8 mouse cellular contexts compared by ENCODE assay signal in genomic region chr9:62243991-62244611, GRCm38 (mm10). TPM values are rescaled to one million over a fixed set of nuclear protein-coding genes. Genes with fewer than 3 reads are reported as not detected.
DNase-seq lines count a peak whose midpoint lies in the region; ATAC-seq and TF ChIP-seq lines count a peak whose summit lies in the region.

No protein-coding gene starts in this region.

- H3K9me3 ChIP-seq in limb, embryonic 15.5 days, result no peaks in the 10 kb centered on the region
- H3K9me3 ChIP-seq in midbrain, postnatal 0 days (ENCODE audit: low read length), result no peaks in the 10 kb centered on the region
- no peaks in the 10 kb centered on the region for H3K9me3 ChIP-seq in stomach, postnatal 0 days (ENCODE audit: control insufficient read depth, low read length)

- ATAC-seq in granulocyte monocyte progenitor cell, adult 5-6 weeks (replicated peaks; ENCODE audit: poor library complexity, severe bottlenecking), result peak; percentile 63
- ATAC-seq in limb, embryonic 15.5 days (ENCODE audit: insufficient number of reproducible peaks, low FRiP score, low TSS enrichment, low read depth), result no peak
- peak; percentile 59; the same call in 1 of the 2 replicates for ATAC-seq in midbrain, postnatal 0 days (ENCODE audit: low FRiP score)
- ATAC-seq in stomach, postnatal 0 days (ENCODE audit: low FRiP score, low TSS enrichment), result peak; percentile 68

- peak; percentile 34 to 46 for DNase-seq in urinary bladder, adult 18-20 months (ENCODE audit: low spot score in 2 of 2)
- no peak for DNase-seq in urinary bladder, postnatal 10 days (ENCODE audit: low spot score)
- DNase-seq in embryo, embryonic 10 days (ENCODE audit: low spot score), result peak; percentile 94
- DNase-seq in kidney, adult 11 months, result peak; percentile 35
- DNase-seq in midbrain, postnatal 0 days (ENCODE audit: low spot score), result peak; percentile 94
- DNase-seq in stomach, postnatal 0 days (ENCODE audit: low spot score), result peak; percentile 86

- 22% methylated on average over 19 of the region's 19 CpGs for WGBS in limb, embryonic 15.5 days
- WGBS in midbrain, postnatal 0 days, result 21% methylated on average over 19 of the region's 19 CpGs
- WGBS in stomach, postnatal 0 days, result 27% methylated on average over 19 of the region's 19 CpGs

- TF ChIP-seq EP300 in stomach, postnatal 0 days (optimal IDR thresholded peaks at IDR 0.05), result no peak

- no peaks in the 10 kb centered on the region for H3K36me3 ChIP-seq in limb, embryonic 15.5 days
- no peaks in the 10 kb centered on the region for H3K36me3 ChIP-seq in midbrain, postnatal 0 days (ENCODE audit: insufficient read depth, low read length)
- H3K36me3 ChIP-seq in stomach, postnatal 0 days (ENCODE audit: control insufficient read depth, insufficient read depth, low read length), result no peaks in the 10 kb centered on the region

- TF ChIP-seq CTCF in midbrain, postnatal 0 days (IDR thresholded peaks at IDR 0.05), result peak; percentile 96
- TF ChIP-seq CTCF in stomach, postnatal 0 days (IDR thresholded peaks at IDR 0.05; ENCODE audit: low read depth), result peak; percentile 96

- H3K4me3 ChIP-seq in limb, embryonic 15.5 days, result peak overlapping the region; percentile 9; the same call in 1 of the 2 replicates
- no peak overlapping the region for H3K4me3 ChIP-seq in midbrain, postnatal 0 days (ENCODE audit: low read depth, low read length)
- no peak overlapping the region for H3K4me3 ChIP-seq in stomach, postnatal 0 days (ENCODE audit: low read depth, low read length)

- peaks cover 10% of the 10 kb centered on the region; the same call in 1 of the 2 replicates for H3K27me3 ChIP-seq in limb, embryonic 15.5 days
- H3K27me3 ChIP-seq in midbrain, postnatal 0 days (ENCODE audit: insufficient read depth, low read length), result no peaks in the 10 kb centered on the region
- no peaks in the 10 kb centered on the region for H3K27me3 ChIP-seq in stomach, postnatal 0 days (ENCODE audit: control insufficient read depth, insufficient read depth, low read length)

- no peak overlapping the region for H3K9ac ChIP-seq in limb, embryonic 15.5 days
- no peak overlapping the region for H3K9ac ChIP-seq in midbrain, postnatal 0 days (replicated peaks; ENCODE audit: low read length, poor library complexity, severe bottlenecking)
- H3K9ac ChIP-seq in stomach, postnatal 0 days (ENCODE audit: low read length), result no peak overlapping the region

- no peak overlapping the region for H3K27ac ChIP-seq in limb, embryonic 15.5 days
- H3K27ac ChIP-seq in midbrain, postnatal 0 days (ENCODE audit: low read depth, low read length), result no peak overlapping the region
- H3K27ac ChIP-seq in stomach, postnatal 0 days (replicated peaks), result no peak overlapping the region

- H3K4me2 ChIP-seq in limb, embryonic 15.5 days, result peak overlapping the region; percentile 34
- H3K4me2 ChIP-seq in midbrain, postnatal 0 days (ENCODE audit: low read depth, low read length, poor library complexity, severe bottlenecking), result peak overlapping the region; percentile 6
- H3K4me2 ChIP-seq in stomach, postnatal 0 days (replicated peaks; ENCODE audit: low read depth), result peak overlapping the region; percentile 30

- H3K4me1 ChIP-seq in limb, embryonic 15.5 days, result peaks cover 5% of the 10 kb centered on the region
- H3K4me1 ChIP-seq in midbrain, postnatal 0 days (ENCODE audit: insufficient read depth, low read length), result peaks cover 3% of the 10 kb centered on the region; the same call in 1 of the 2 replicates
- H3K4me1 ChIP-seq in stomach, postnatal 0 days (replicated peaks; ENCODE audit: control insufficient read depth, insufficient read depth), result no peaks in the 10 kb centered on the region

RNA-seq across cellular contexts. Expression of gene Spesp1, which starts 37.9 kb away (rescaled TPM):
- total RNA-seq in granulocyte monocyte progenitor cell, adult 5-6 weeks (2014; fragmentation: Nextera tagmentation), result not detected in 2 replicates
- total RNA-seq in granulocyte monocyte progenitor cell, adult 5-6 weeks (2017), result not detected in 2 replicates
- not detected in 2 replicates for polyA plus RNA-seq in limb, embryonic 15.5 days (2015; fragmentation: Nextera tagmentation; extraction: Ambion mirVana)
- total RNA-seq in midbrain, postnatal 0 days (2014; rRNA removed), result not detected in 2 replicates
- not detected in 2 replicates for polyA plus RNA-seq in midbrain, postnatal 0 days (2015; fragmentation: Nextera tagmentation; extraction: Ambion mirVana)
- not detected in 2 replicates for polyA plus RNA-seq in stomach, postnatal 0 days (2015; fragmentation: Nextera tagmentation; extraction: Ambion mirVana)
